Mouse (Mus musculus): ENCODE data around the gene Dgkb.

The Dgkb gene

DNA sequence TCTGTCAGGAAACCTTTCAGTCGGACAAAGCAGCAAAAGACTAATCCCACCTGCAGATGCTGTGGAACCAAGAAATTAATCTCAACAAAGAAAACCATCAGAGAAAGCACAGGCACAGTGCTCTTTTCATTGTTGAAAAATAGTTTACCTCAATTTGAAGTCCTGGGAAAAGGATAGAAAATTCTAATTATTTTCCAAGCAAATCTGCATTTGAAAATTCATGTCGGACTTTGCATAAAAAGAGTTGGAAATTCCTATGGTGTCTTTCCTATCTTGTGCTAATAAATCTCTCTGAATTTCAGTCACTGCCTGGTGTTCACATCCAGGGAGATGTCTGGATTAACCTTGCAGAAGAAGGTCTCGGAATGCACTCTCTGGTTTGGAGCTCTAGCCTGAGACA, at the start of gene Dgkb:
TSS of gene Dgkb (plus strand) at position 301 of the 400 bp plus-strand sequence.
- peak; percentile 11 for DNase-seq (ENCODE audit: low read depth, low spot score)

DNA sequence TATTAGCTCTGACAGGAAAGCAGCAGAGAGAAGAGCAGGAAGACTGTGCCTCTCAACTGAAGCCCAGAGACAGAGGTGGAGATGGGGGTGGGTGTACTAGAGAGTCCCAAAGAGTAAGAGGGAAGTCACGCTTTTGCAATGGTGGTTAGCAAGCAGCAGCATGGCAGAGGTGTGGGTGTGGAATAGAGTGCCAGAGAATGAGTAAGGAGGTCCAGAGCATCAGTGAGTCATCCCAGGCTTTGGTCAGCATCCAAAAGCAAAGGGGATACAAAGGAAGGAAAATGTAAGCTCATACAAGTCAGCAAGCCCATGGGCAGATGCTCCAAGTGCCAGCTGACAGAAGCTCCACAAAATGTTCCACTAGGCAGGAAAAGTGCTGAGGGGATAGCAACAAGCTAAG, 47.7 kb upstream of the Dgkb start:
- DNase-seq (ENCODE audit: low read depth, low spot score) = no peak

DNA sequence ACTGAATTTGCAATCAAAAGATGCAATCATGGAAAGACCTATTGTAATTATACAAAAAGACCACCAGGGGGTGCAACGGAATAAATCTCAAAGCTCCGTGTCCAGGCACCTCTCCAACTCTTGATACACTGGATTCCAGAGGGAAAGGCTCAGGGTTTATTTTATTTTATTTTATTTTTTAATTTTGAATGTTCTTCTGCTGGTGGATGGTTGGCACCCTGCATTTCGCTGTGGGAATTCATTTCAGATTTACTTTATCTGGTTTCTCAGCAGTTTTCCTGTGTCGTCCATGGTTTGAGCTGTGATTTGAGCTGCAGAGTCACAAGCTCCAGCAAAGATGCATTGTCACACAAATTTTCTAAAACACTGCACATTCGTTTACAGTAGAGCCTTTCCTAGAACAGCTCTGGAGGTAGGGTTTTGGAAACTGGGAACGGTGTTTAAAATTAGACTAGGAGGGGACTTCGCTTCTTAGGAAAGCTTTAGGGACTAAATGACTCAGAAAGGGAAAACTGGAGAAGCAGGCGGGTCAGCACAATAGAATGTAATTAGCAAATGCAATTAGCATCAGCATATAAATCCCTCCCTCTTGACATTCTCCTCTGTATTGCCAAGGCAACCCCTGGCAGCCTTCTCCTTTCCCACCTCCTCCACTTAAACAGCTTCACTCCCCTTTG, 43.7 kb upstream of the Dgkb start:
- peak; percentile 68 for DNase-seq (ENCODE audit: low read depth, low spot score)

GRCm38 (mm10) chr12:37774591-37774990, 42.9 kb upstream of the Dgkb start:
- DNase-seq (ENCODE audit: low read depth, low spot score) = no peak

DNA sequence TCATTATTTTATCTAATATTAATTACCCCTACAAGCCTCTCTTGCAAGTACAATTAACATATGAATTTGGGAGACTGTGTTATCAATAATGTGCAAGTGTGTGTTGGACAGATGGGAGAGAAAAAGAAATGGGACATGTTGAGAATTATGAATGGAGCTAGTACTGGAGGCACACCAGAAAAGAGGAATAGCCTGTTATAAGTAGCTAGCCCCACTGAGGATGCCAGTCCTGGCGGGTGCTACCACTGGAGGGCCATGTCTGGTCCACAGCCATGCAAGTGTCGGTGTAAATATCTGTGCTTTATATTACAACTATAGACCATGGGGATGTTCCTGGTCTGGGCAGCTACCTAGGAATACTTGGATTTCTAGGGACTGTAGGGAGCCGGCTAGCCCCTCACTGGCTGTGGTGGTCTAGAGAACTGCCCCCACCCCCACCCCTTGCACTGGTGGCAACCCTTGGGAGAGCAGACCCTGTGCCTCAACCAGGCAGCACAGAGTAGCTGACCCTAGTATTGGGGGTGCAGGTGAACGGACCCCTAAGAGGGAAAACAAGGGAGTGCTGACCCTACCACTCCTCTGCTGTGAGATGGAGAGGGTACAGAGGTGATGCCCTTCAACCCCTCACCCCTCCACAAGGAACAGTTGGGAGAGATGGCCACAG, 21.1 kb upstream of the Dgkb start:
- no peak for DNase-seq (ENCODE audit: low read depth, low spot score)

- DNase-seq (ENCODE audit: low read depth, low spot score) = no peak
Measured at GRCm38 (mm10) chr12:37814122-37814521, 3.4 kb upstream of the Dgkb start.

- no peak for DNase-seq (ENCODE audit: low read depth, low spot score)
Measured at GRCm38 (mm10) chr12:37821052-37821810, 3.7 kb downstream of the Dgkb start.

- peak; percentile 37 for DNase-seq (ENCODE audit: low read depth, low spot score)
Measured at GRCm38 (mm10) chr12:37880042-37881017, 62.8 kb downstream of the Dgkb start.

GRCm38 (mm10) chr12:37881376-37881775, 63.9 kb downstream of the Dgkb start:
- DNase-seq (ENCODE audit: low read depth, low spot score) = no peak

GRCm38 (mm10) chr12:37882796-37883195, 65.3 kb downstream of the Dgkb start:
- DNase-seq (ENCODE audit: low read depth, low spot score) = no peak

GRCm38 (mm10) chr12:37883781-37884180, 66.3 kb downstream of the Dgkb start:
- no peak for DNase-seq (ENCODE audit: low read depth, low spot score)

GRCm38 (mm10) chr12:37888591-37888990, 71.1 kb downstream of the Dgkb start:
- no peak for DNase-seq (ENCODE audit: low read depth, low spot score)

- DNase-seq (ENCODE audit: low read depth, low spot score) = no peak
Measured at GRCm38 (mm10) chr12:37889431-37889830, 71.9 kb downstream of the Dgkb start.

DNA sequence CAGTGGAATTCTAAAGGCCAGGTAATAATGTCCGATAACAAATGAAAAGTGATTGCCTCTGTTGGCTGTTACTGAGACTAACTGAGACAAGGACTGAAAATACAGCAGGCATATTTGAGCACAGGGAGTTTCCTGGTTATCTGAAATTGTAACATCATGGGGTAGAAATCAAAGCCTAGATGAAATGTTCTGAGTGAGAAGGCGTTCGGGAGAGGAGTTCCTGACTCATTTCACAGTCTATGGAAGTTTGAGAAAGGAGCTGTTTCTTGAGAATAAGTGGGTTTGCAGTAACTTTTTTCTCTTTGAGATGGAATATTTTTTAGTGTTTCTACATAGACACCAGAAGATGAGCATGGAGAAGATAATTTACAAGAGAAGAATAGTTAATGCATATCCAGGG, 73.8 kb downstream of the Dgkb start:
- DNase-seq (ENCODE audit: low read depth, low spot score) = no peak

GRCm38 (mm10) chr12:37942163-37942562, 124.6 kb downstream of the Dgkb start:
- no peak for DNase-seq (ENCODE audit: low read depth, low spot score)

GRCm38 (mm10) chr12:37956193-37956592, 138.7 kb downstream of the Dgkb start:
- DNase-seq (ENCODE audit: low read depth, low spot score) = no peak

- no peak for DNase-seq (ENCODE audit: low read depth, low spot score)
Measured at GRCm38 (mm10) chr12:37971482-37971881, 154.0 kb downstream of the Dgkb start.

DNA sequence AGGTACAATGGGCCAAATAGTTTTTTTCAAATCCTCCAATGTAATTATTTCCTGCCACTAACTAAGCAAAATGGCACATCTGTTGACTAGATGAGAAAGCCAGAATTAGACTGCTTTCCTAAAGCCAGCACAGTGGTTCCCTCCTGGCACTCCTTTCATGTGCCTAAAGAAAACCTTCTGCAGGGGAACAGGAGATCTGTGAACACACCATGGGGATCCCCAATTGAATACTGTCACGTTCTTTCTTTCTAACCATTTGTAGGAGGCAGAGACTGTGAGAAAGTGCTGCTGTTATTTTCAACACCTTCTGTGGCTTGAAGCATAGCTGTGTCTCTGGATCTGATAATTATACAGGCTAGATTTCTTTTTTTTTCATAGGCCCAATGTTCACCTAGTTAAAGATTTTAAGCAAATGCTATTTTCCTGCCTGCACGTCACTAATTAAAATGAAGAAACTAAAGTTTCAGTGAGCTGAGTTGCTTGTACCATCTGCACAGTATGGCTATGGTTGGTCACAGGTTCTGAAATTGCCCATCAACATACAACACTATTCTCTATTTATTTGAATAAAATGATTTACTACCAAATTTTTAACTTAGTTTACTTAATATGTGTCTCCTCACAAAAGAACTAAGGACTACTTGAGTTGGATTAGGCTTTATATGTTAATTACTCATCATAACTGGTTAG, 161.1 kb downstream of the Dgkb start:
- no peak for DNase-seq (ENCODE audit: low read depth, low spot score)

DNA sequence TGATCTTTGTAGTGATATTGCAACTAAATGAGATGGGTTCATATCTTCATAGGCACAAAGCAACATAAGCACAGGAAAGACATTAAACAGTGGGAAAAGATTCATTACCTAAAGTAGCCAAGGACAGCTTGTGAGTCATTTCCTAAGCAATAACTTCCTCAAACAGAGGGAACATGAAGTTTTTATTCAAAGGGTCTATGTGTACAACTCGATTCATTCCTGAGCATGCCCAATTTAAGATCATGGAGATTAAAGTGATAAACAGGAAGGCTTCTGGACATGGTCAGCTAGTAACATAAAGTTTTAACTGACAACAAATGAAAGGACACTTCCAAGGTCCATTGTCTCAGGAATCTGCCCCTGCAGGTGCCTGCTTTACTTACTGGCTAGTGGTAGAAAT, 167.8 kb downstream of the Dgkb start:
- DNase-seq (ENCODE audit: low read depth, low spot score) = no peak

DNA sequence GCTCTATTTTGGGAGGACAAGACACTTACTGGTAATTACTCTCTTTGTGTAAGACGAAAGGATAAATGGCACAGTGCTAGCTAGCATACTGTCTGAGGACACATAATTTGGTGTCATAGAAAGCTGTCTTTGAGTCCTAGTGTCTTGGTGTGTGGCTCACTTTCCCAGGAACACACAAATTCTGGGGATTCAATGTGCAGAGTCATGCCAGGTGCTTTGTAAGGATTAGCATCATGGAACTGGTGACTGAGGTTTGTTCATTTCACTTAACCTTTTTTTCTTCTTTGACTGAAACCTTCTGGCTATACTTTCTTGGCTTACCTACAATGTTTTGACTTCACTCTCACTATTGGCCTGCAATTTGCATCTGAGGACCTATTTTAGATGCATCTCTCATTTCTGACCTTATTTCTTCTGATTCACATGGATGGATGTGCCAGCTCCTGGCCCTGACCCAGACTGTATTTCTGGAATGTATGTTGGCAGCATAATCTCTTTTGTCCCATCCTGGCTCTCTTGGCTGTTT, 170.6 kb downstream of the Dgkb start:
- no peak for DNase-seq (ENCODE audit: low read depth, low spot score)

GRCm38 (mm10) chr12:37993221-37993620, 175.7 kb downstream of the Dgkb start:
- DNase-seq (ENCODE audit: low read depth, low spot score) = no peak
